Mouse (Mus musculus) liver (tissue): ENCODE data around the gene Mpl.

ENCODE experiments used
- DNase-seq: peaks from one replicate; pipeline ENCODE4 v3.0.0-alpha.2; 2020; ENCODE audit warnings: mixed read lengths

Mpl gene

DNA sequence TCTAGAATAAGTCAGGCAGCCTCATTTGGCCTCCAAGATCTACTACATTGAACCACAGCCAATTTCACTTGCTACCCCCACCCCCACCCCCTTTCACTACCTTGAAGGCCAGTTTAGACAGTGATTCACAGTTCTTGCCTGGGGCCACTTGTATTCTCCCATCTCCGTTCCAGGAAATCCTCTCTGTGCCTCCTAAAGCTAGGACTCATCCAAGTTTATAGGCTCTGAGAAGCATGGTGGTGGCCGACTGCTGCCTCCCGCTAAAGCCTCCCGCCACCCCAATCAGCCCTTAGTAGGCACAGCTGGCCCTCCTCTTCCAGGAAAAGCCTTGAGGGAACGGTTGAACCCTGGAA, 29.9 kb downstream of the Mpl start:
- no peak for DNase-seq

GRCm38 (mm10) chr4:118425374-118425773, 31.9 kb downstream of the Mpl start:
- no peak for DNase-seq

- peak; percentile 75 for DNase-seq
These were observed 32.7 kb downstream of the Mpl start for GRCm38 (mm10) chr4:118424541-118425160.

DNA sequence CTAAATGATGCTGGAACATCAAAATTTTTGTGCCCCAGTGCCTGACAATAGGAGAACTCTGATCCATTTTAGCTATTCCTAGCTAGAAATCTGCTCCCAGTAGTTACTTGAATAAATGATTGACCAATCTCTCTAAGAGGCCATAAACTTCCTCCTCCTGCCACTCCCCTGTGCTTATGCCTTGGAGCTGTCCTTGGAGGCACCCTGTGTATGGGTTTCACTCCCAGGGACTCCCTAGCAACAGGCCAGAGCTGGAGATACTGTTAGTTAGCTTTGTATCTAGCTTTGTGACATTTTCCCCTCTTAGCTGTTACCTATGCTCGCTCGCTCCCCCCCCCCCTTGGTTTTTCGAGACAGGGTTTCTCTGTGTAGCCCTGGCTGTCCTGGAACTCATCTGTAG, 35.9 kb downstream of the Mpl start:
- DNase-seq = no peak

GRCm38 (mm10) chr4:118417112-118417797, 40.1 kb downstream of the Mpl start:
- no peak for DNase-seq

DNA sequence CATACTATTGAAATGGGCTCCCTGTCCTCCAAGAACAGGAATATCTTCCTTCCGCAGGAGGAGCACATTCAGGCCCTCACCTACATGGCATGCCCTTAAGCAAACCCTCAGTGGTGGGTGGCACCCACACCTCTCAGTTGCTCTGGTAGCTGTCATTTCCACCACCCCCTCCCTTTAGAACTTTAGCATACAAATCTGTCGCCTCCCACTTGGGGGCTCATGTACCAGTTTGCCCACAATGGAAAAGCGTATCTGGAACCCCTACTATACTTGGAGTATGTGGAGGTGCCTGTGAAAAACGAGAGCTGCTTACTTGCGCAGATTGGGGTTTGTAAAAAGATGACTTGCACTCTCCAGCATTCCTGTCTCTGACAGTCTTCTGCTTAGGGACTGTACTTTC, 41.0 kb downstream of the Mpl start:
- no peak for DNase-seq

DNA sequence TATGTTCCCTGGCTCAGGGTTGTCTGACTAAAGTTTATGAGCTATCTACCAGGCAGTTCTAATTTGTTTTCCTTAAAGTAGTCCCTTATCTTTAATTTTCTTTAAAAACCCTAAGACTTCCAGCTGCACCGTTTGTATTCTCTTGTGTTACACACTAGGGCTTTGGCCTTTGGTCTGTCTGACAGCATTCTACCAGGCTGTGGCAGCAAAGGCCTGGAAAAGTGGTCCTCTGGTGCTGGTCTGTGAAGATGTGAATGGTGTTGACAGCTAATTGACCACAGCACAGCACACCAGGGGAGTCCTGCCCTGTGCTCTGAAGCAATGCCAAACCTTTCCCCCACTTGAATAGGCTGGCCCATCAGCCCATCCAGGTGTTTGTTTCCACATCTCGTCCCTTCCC, 41.5 kb downstream of the Mpl start:
- DNase-seq = no peak

DNA sequence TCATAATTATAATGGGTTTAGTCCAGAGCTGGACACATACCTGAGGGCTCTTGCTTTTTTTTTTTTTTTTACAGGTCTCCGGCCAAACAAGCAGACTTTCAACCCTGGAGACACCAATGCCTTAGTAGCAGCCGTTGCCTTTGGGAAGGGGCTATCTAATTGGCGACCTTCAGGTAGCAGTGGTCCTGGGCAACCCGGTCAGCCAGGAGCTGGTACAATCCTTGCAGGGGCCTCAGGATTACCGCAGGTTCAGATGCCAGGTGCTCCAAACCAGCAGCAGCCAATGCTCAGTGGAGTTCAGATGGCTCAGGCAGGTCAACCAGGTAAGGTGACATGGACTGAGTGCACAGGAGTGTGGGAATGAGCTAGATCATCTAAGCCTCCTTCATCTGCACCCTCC, 43.8 kb downstream of the Mpl start:
- no peak for DNase-seq

- DNase-seq = no peak
These were observed 46.4 kb downstream of the Mpl start for GRCm38 (mm10) chr4:118410871-118411270.

GRCm38 (mm10) chr4:118409142-118409900, 48.0 kb downstream of the Mpl start, which contains the start of the genes Szt2 and Med8:
Gene Szt2, minus strand, starts transcription at chr4:118409273.
Gene Med8, plus strand, starts transcription at chr4:118409337.
- peak; percentile 91 for DNase-seq

DNA sequence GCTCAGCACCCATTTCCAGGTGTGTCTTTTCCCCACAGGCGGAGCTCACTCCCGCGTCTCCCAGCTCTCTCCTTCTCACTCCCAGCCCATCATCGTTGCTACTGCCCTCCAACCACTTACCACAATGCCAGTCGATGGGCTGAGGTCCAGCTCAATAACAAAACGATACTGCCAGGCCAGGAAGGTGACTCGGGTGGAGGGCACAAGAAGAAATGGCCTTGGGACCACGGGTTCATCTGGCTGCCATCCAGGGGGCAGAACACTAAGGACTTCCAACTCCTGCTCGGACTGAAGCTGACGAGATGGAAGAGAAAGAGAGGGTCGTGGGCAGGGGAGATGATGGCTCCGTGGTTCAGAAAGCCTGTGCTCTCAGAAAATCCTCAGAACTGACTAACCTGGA, 54.6 kb downstream of the Mpl start:
- no peak for DNase-seq

DNA sequence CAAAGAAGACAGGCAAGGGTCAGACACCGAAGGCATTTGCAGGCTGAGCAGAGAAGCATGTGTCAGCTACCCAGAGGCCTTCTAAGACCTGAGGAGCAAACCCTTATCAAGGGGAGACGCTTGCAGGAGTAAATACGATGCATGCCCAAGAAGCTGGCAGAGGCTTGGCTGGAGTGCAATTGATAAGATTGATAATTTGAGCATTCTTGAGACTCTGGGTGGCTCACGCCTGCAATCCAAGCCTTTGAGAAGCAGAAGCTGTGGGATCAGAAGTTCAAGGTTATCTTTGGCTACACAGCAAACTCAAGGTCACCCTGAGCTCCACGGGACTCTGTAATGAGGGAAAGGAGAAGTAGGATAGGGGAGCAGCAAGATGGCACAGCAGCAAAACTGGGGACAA, 55.4 kb downstream of the Mpl start:
- DNase-seq = peak; percentile 27

DNA sequence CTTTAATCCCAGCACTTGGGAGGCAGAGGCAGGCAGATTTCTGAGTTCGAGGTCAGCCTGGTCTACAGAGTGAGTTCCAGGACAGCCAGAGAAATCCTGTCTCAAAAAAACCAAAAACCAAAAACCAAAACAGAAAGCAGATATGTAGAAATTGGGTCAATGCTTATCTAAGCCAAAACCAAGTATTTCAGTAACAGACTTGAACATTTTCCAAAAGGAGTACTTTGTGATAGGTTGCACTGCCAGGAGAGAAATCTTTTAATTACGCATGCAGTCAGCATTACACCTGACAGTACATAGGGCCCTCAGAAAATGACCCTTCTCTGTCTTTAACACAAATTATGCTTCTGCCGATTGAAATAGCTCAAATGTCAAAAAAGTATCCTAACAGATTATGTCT, 55.9 kb downstream of the Mpl start:
- DNase-seq = no peak

DNA sequence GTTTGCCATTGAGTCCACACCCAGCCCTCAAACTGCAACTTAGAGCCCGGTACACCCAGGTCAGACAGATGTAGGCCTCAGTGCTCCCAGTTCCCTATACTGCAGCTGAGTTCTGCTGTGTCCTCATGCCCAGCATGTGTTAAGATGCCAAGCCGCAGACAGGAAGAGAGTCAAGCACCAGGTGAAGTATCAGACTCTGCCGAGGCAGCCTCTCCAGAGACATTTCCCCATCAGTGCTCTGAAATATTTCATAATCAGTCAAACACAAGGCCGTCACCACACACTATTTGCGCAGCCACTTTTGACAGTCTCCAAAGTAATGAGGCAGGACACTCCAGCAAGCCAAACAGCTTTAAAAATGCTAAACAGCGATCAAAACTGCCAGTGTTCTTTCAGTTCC, 58.9 kb downstream of the Mpl start:
- no peak for DNase-seq

DNA sequence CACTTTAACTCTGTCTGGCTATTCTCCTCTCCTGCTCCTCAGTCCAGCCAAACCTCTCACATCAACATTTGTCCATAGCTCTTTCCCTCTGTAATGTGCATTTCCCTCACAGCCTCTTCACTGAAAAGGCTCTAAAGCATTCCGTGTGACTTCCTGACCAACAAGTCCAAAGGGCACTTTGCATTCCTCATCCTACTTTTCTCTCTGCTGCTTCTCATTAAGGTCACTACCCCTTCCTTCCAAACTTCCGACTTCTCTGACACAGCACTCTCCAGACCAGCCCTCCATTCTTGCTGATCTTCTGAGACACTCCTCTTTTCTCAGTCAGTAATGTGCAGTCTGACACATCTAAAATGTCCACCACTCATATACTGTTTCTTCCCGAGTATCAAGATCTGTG, 60.9 kb downstream of the Mpl start:
- DNase-seq = no peak

GRCm38 (mm10) chr4:118395289-118395688, 62.0 kb downstream of the Mpl start:
- DNase-seq = no peak

- DNase-seq = no peak
These were observed 62.8 kb downstream of the Mpl start for GRCm38 (mm10) chr4:118394505-118394904.
